Mouse (Mus musculus) olfactory bulb, adult 2 months (tissue): ENCODE data around the gene Qk. TPM values are rescaled to one million over a fixed set of nuclear protein-coding genes. Genes with fewer than 3 reads are reported as not detected.
A peak's percentile ranks its signal among the peaks of the same experiment; 100 is the strongest.

Experiments used
- H3K27ac ChIP-seq: fragments of 200-500 bp; 2 replicates; pipeline ENCODE4 v1.5.1; 2012; ENCODE audit warnings: low read depth, low read length; ENCODE audit not compliant: insufficient read depth
- H3K4me1 ChIP-seq: fragments of 200-500 bp; 2 replicates; pipeline ENCODE4 v1.6.1; 2012; ENCODE audit warnings: low read length; ENCODE audit not compliant: control insufficient read depth, insufficient read depth
- H3K4me3 ChIP-seq: fragments of 200-500 bp; 2 replicates; pipeline ENCODE4 v1.5.1; 2012; ENCODE audit warnings: mild to moderate bottlenecking, low read depth, low read length, moderate library complexity; ENCODE audit not compliant: insufficient read depth
- CTCF ChIP-seq: fragments of 200-500 bp; IDR thresholded peaks from 2 replicates; pipeline ENCODE4 v1.5.1; 2012; ENCODE audit warnings: low read depth, mild to moderate bottlenecking, low read length, moderate library complexity; ENCODE audit not compliant: insufficient read depth
- POLR2A ChIP-seq: fragments of 200-500 bp; IDR thresholded peaks from 2 replicates; pipeline ENCODE4 v1.6.1; 2012; ENCODE audit warnings: mild to moderate bottlenecking, low read depth, low read length, moderate library complexity; ENCODE audit not compliant: insufficient read depth
- WGBS: fragments of 180-500 bp; shearing (Covaris S2); methylation state at CpG from one replicate; pipeline ENCODE4 v1.1.7; 2018; 5-methylcytosine and 5-hydroxymethylcytosine counted together
- polyA plus RNA-seq: library from polyadenylated mRNA; stranded (reverse); fragments of >200 nt; gene quantifications from 2 replicates; pipeline ENCODE4 v1.2.4, GENCODE M21; 2012; ENCODE audit warnings: low replicate concordance; ENCODE audit not compliant: missing spikeins, insufficient read depth, insufficient read length

Qk gene
- polyA plus RNA-seq, 1 experiment = 194 TPM

DNA sequence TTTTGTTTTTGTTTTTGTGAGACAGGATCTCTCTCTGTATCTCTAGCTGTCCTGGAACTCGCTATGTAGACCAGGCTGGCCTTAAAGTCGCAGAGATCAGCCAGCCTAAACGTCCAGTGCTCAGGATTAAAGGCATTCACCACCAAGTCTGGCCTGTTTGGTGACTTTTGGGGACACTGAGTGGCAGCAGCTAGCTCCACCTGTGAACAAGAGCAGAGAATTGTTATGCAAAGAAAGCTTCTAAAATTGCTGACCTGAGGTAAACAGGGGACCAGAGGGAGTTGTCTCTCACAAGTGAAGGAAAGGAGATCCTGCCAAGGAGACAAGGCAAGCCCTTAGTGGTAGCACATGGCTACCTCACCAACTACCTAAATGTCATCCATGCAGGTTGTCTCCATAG is 12.5 kb upstream of the Qk start:
- no peak for TF ChIP-seq CTCF
- no peak for TF ChIP-seq POLR2A
- H3K27ac ChIP-seq = no peak overlapping the region
- H3K4me3 ChIP-seq = no peak overlapping the region
- peaks cover 15% of the 10 kb centered on the region for H3K4me1 ChIP-seq
- 83% methylated on average over 3 of the region's 3 CpGs for WGBS

DNA sequence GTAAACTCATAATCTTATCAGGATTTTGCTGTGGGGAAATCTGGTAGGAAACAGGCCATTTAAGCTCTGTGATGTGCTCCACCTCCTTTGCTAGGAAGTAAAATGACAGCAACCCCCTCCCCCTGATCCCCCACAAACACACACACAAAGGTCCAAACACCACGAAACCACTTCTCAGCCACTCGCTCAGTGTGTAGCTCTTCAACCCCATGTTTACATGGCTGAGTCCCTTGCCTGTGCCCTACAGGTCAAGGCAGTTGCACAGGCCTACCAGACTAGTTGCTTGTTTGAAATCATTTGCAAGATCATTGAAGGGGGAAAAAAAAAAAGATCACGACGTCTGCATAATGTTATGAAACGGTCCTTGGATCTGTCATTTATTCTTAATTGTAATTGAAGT is 9.8 kb upstream of the Qk start:
- Histone ChIP-seq H3K4me1 (peaks cover 10% of the 10 kb centered on the region), H3K27ac (no peak overlapping the region), H3K4me3 (no peak overlapping the region)
- TF ChIP-seq POLR2A = no peak
- TF ChIP-seq CTCF = no peak
- 61% methylated on average over 5 of the region's 5 CpGs for WGBS

DNA sequence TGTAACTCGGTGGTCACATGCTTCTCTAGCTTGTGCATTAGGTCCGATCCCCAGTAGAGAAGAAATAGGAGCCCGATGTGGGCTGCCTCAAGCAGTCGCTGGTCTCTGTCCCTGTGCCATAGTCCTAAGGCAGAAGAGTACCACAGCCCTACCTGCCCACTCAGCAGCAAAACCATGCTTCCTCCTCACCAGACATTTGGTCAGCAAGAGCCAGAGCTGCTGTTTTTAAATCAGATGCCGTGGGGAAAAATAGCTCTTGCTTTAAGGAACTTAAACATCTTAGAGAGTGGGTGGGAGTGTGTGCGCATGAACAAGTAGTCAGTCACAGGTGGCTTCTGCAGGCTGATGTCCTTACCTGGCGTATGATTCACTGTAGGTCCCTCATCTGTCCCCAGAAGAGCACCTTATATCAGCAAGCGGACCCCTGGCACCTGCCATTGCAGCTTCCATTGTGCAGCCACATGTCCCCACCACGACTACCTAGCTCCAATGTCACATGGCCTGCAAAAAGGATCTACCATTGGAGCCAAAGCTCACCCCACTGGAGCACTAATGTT is 9.0 kb upstream of the Qk start:
- 83% methylated on average over 9 of the region's 9 CpGs for WGBS
- TF ChIP-seq POLR2A (no peak), CTCF (no peak)

DNA sequence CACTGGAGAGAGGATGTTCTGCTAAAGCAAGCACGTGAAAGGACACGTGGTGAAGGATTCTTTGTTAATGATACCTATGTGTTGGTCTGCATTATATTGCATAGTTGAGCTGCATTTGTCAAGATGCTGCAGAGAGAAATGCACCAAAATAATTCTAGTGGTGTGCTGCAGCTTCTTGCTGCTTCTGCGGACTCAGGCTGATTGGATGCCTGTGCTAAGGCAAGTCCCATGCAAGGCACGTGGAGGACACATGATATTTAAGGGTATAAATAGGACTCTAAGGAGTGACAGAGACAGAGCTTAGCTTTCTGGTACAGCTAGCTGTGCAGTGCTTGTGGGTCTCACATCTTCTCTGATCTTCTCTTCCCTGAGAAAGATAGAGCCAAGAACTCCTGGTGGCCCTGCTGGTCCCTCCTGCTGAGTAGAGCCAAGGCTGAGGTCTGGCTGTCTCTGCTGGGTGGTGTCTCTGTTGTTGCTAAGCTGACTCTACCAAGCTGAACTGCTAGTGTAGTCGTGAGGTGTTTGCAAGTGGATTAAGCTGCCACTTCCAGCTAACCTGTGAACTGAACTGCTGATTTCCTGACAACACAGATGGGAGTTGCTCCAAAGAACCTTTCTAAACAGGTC is 8.0 kb upstream of the Qk start:
- Histone ChIP-seq H3K27ac (no peak overlapping the region), H3K4me1 (peaks cover 10% of the 10 kb centered on the region), H3K4me3 (no peak overlapping the region)
- no peak for TF ChIP-seq CTCF
- no peak for TF ChIP-seq POLR2A
- WGBS = 66% methylated on average over 5 of the region's 5 CpGs

More for the DNA sequence above, 9.0 kb upstream of the Qk start:
- Histone ChIP-seq H3K4me1 (peaks cover 10% of the 10 kb centered on the region), H3K27ac (no peak overlapping the region), H3K4me3 (no peak overlapping the region)

DNA sequence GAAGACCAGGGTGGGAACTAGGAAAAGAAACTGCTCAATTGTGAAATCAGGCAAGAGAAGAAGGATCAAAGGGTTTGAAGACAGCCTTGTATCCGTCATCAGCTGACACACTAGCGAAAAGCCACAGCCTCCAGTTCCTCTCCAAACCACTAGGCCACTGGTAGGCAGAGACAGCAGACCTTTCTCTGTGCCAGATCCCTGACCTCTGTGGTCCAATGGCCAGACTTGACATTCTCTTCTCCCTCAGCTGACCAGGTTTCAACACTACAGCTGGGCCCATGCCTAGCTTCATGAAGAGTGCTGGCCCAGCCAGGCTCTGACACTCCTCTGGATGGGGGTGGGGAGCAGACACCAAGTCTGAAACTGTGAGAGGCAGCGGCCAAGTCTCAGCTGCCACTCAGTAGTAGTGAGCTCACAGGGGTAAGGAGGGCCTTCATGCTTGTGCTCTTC is 7.0 kb upstream of the Qk start:
- TF ChIP-seq POLR2A (no peak), CTCF (no peak)
- 65% methylated on average over 3 of the region's 3 CpGs for WGBS
- peaks cover 10% of the 10 kb centered on the region for H3K4me1 ChIP-seq
- H3K27ac ChIP-seq = peak overlapping the region; percentile 28; the same call in 1 of the 2 replicates
- H3K4me3 ChIP-seq = no peak overlapping the region

DNA sequence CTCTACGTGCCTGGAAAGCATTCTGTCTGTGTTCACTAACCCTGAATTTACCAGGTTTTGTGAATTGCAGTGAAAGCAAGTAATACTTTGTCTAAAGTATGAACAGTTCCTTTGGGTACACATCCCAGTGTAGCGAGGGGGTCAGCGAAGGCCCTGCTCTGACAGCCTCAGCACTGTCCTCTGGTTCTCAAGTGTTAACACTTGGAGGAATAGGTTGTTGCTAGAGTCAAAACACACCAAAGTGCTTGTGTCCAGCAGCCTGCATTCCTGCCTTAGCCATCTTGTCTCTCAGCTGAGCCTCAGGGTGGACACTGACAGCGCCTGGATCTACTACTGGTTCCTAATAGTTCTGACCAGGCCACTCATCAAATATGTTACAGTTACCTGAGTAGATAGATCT is 6.3 kb upstream of the Qk start:
- TF ChIP-seq POLR2A = no peak
- H3K27ac ChIP-seq = no peak overlapping the region
- peaks cover 10% of the 10 kb centered on the region for H3K4me1 ChIP-seq
- WGBS = 88% methylated on average over 4 of the region's 4 CpGs
- H3K4me3 ChIP-seq = no peak overlapping the region

DNA sequence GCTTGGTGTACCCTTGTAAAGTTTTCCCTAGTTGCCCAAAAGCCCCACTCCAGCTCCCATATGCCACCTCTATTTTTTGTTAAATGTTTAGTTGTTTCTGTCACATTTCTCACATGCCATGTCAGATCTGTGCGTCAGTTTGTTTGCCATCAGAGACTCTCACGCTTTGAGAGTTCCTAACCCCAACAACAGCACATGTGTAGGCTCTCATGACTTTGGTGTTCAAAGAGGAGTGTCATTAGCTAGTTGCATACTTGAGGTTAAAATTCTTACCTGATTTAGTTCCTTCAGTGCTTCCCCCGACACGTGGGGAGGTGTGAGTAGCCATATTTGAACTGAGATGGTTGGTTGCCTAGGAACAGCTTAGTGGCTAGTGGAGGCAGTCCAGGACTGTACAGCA is 2.1 kb upstream of the Qk start:
- no peak overlapping the region for H3K4me3 ChIP-seq
- no peak overlapping the region for H3K27ac ChIP-seq
- H3K4me1 ChIP-seq = peaks cover 3% of the 10 kb centered on the region
- 71% methylated on average over 4 of the region's 4 CpGs for WGBS
- TF ChIP-seq CTCF (no peak), POLR2A (no peak)

DNA sequence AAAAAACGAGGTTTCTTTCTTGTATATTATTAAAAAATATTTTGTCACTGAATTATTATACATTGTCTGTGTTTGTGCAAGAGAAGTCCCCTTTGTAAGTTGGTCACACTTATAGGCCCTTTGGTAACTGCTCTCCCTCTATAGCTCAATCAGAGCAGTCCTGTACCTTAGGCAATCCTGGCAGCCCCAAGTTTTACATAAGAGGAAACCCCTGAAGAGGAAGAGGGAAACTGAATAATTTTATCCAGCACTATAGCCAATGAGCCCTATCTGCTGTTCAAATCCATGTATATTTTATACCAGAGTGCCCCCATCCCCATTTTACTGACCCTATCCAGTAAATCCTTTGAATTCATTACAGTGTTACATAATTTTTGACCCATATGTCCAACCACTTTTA is 1.4 kb upstream of the Qk start:
- TF ChIP-seq CTCF (no peak), POLR2A (no peak)
- H3K4me1 ChIP-seq = no peaks in the 10 kb centered on the region
- H3K27ac ChIP-seq = no peak overlapping the region; the same call in 1 of the 2 replicates
- H3K4me3 ChIP-seq = no peak overlapping the region
- 28% methylated on average over 1 of the region's 1 CpGs for WGBS

DNA sequence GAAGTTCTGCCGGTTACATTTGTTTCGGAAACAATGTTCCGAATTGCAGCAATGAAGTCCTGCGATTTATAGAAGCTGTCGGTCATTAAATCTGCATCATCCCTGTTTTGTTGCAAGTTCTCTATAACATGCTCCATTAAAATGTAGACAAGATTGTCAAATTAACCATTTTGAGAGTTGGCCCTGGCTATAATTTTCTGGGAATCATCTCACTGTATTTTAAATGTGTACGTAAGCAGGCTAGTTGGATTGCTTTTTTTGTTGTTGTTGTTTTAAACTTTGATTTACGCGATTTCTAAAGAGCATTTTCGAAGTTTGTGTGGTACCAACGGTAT is 769 bp upstream of the Qk start:
- TF ChIP-seq POLR2A = no peak
- no peak for TF ChIP-seq CTCF
- Histone ChIP-seq H3K27ac (peak overlapping the region; percentile 99), H3K4me1 (no peaks in the 10 kb centered on the region), H3K4me3 (peak overlapping the region; percentile 86)
- 4% methylated on average over 10 of the region's 10 CpGs for WGBS

DNA sequence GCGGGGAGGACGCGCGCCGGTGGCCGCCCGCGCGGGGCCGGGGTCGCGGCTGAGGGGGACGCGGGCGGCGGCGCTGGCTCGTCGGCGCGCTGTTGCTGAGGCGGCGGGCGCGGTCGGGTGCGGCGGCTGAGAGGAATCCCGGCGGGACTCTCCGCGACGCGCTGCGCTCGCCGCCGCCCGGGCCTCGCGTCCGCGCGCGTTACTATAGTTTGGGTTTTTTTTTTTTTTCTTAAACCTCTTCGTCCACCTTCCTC is 296 bp downstream of the Qk start:
- H3K4me3 ChIP-seq = peak overlapping the region; percentile 86
- peak overlapping the region; percentile 78 for H3K27ac ChIP-seq
- 10% methylated on average over 46 of the region's 46 CpGs for WGBS
- no peaks in the 10 kb centered on the region for H3K4me1 ChIP-seq
- no peak for TF ChIP-seq POLR2A
- TF ChIP-seq CTCF = no peak
